Mouse (Mus musculus) gastrocnemius, postnatal 14 days (tissue): ENCODE data around the gene Umad1. TPM values are rescaled to one million over a fixed set of nuclear protein-coding genes. Genes with fewer than 3 reads are reported as not detected.

Source experiments
- DNase-seq: peaks from one replicate; pipeline ENCODE4 v3.0.0; 2021; ENCODE audit warnings: mixed read lengths
- intact Hi-C: fragments of 180-260 bp; cut with DNase I; formaldehyde crosslinking; loops from one replicate; pipeline ENCODE4 v1.15.1; 2025; ENCODE audit warnings: low total_unique reads
- total RNA-seq, 2 experiments: library from RNA; stranded (reverse); gene quantifications; 2 replicates each; pipeline ENCODE4 v1.2.3; 2021

The Umad1 gene
- total RNA-seq, 2 experiments from 2014 or later: 10.1 to 10.8 TPM

- no peak for DNase-seq
- intact Hi-C loops: no loop called here
These were observed 149.2 kb downstream of the Umad1 start for GRCm38 (mm10) chr6:8408332-8408731.

GRCm38 (mm10) chr6:8409865-8410264 is 150.8 kb downstream of the Umad1 start:
- DNase-seq: no peak
- intact Hi-C loops: no loop called here

- intact Hi-C loops: no loop called here
- DNase-seq: no peak
These were observed 153.9 kb downstream of the Umad1 start for GRCm38 (mm10) chr6:8412845-8413598.

DNA sequence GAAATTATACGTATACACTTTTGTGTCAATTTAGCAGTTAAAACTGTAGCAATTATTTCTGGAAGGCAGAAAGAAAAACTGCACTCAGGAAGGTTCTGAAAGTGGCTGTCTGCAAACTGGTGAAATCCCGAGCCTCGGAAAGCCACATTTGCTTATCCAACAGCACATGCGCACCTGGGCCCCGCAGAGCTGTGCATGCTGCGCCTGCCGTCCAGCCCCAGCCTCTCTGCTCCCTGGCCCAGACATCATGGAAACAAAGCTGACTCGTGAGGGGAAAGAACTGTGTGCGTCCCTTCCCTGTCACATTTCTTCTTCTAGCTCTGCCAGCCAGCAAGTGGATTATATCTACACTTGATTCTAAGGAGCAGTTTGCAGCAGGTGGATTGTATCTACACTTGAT is 154.9 kb downstream of the Umad1 start:
- intact Hi-C loops: no loop called here
- no peak for DNase-seq

DNA sequence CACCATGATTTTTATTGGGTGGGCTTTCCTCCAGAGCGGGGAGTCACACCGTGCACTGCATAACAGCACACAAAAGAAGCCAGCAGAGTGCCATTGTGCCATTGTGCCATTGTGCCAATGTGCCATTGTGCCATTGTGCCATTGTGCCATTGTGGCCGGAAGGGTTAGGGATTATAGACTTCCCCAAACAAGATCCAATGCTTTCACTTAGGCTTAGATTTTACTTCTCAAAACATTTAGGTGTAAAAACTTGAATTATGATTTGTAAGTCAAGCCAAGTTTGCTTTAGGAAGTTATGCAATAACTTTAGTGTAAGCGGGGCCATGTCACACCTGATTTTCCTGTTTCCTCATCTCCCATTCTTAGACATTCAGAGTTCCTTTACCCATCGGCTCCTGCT is 156.7 kb downstream of the Umad1 start:
- no peak for DNase-seq
- intact Hi-C loops: no loop called here

DNA sequence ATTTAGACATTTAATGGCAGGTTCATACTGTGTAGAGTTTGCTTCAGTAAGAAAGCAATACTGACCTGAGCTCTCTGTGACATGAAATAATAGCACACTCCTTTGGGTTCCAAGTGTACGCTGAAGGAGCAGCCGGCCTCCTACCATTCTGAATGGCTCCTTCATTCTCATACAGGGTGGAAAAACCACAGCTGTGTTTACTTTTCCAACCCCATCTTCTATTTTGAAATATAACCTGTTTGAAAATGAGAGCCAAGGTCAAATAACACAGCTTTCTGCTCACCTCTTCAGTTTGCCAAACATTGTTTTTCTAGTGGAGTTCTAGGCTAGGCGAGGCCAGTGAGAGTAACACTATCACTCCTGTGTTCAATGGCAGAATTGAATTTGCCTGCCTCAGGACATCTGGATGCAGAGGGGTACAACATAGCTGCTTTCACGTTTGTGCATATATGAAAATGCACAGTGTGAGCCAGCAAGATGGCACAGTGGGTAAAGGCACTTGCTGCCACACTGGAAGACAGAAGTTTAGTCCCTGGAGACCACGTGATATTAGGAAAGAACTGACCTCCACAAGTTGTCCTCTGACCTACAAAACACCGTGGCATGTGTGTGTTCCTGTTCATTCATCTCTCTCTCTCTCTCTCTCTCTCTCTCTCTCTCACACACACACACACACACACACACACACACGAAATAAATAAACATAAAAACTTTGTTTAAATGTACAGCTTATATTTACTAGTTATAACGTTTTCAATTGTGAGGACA is 157.9 kb downstream of the Umad1 start:
- DNase-seq: no peak
- intact Hi-C loops: no loop called here

DNA sequence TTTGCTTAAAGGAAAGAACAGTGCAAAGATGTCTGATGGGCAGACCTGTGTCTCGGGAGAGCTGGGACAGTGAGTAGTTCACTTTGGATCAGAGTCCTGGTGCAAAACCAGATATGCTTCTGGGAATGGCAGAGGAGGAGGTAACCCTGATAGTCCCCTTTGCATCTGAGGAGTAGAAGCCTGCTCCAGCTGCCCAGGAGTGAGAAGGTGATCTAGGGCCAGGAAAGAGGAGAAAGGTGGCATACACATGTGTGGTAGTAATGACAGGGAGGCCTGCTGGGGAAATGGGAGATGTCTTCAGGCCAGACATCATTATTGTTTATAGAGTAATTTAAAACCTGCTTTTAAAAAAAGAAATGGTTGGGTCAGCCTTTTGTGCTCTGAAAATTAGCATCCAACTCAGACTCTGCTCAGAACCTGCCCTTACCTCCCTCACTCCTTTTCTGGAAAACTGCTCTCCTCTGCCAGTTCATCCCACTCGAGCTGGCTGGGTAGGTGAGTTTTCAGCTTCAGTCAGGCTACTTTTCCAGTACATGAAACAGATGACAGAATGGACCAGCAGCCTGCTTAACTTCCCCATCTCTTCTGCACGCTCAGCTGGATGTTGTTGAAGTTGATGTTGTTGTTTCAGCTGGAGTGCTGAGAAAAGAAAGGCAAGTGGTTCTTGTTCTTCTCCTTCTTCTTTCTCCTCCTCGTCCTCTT is 160.5 kb downstream of the Umad1 start:
- no peak for DNase-seq
- intact Hi-C loops: no loop called here

DNA sequence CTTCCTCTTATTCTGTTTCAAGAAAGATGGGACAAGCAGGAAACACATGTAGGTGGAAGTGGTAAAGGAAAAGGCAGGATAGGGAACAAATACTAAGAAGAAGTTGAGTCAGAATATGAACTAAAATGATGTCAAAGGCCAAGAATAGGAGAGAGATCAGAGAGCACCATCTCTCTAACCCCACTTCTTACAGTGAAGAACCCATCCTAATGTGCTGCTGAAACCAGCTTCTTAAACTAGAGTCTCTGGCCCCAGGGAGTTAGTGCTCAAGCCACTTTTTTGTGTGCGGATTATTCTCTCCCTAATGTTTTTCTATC is 161.1 kb downstream of the Umad1 start:
- no peak for DNase-seq
- intact Hi-C loops: no loop called here

DNA sequence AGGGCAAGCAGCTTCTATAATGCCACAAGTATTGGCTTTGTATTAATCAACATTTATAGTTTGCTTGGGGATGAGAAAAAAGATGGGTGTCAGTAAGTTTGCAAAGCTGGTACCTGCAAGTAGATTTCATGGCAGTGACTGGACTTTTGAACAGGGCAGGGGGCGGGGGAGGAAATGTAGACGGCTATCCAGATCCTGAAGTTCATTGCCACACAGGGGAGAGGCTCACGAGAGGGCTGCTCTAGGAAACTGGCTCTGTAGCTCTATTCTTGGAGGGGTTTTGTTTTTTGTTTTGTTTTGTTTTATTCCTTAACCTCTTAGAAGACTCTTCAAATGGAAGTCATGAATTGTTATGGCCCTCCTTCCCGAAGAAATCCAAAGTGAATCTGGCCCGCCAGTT is 162.3 kb downstream of the Umad1 start:
- DNase-seq: no peak
- intact Hi-C loops: no loop called here

- DNase-seq: peak; percentile 52
These were observed 163.0 kb downstream of the Umad1 start for GRCm38 (mm10) chr6:8421959-8422581.

GRCm38 (mm10) chr6:8423142-8423541 is 164.1 kb downstream of the Umad1 start:
- intact Hi-C loops: no loop called here
- no peak for DNase-seq

More at GRCm38 (mm10) chr6:8421959-8422581, 163.0 kb downstream of the Umad1 start:
- intact Hi-C loops: no loop called here

DNA sequence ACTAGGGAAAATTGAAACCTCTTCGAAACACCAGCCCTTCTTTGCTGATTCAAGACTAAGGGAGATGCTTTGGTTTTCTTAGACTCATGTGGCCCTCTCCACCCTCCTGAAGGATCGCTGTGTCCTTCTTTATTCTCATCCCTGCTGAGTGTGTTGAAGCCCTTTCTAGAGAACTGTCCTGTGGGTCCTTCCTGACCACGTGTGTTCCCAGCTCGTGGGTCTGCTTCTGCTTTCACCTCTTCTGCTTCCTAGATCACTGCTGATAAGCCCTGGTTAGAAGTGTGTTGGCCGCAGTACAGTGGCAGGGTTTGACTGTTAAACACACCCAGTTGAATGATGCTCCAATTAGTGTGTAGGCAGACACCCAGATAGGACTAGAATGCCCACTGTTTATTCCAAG is 168.6 kb downstream of the Umad1 start:
- no peak for DNase-seq
- intact Hi-C loops: no loop called here

DNA sequence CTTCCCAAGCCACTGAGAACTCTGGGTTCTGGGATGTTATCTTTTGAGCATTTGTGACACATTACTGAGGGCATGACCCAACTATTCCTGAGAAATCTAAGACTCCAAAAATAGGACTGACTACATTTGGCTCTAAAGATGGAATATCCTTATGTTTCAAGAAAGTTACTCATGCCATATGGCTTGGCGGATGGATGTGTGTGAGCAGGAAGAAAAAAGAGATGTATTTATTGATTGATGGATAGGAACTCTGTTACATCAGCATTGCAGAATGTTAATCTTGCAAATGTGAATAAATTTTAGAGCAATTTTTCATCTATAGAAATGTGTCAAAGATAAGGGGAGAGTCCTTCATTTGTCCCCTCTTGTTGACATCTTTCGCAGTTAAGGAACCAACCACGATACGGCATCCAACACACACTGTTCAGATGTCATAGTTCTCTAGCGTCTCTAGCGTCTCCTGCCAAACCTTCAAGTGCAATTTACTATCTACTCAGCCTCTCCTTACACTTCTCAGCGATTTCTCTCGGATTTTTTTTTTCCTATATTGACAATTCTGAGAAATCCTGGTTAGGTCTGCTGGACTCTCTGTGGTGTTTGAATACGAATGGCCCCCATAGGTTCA is 171.6 kb downstream of the Umad1 start:
- intact Hi-C loops: no loop called here
- DNase-seq: no peak

GRCm38 (mm10) chr6:8433179-8433578 is 174.1 kb downstream of the Umad1 start:
- intact Hi-C loops: no loop called here
- no peak for DNase-seq

- intact Hi-C loops: no loop called here
- no peak for DNase-seq
These were observed 178.8 kb downstream of the Umad1 start for GRCm38 (mm10) chr6:8437937-8438336.

GRCm38 (mm10) chr6:8441814-8442213 is 182.7 kb downstream of the Umad1 start:
- intact Hi-C loops: no loop called here
- DNase-seq: no peak

- intact Hi-C loops: no loop called here
- DNase-seq: peak; percentile 75
These were observed 187.7 kb downstream of the Umad1 start for GRCm38 (mm10) chr6:8446786-8447185.

GRCm38 (mm10) chr6:8455599-8455998 is 196.5 kb downstream of the Umad1 start:
- intact Hi-C loops: no loop called here
- no peak for DNase-seq

- intact Hi-C loops: no loop called here
- no peak for DNase-seq
These were observed 199.5 kb downstream of the Umad1 start for GRCm38 (mm10) chr6:8458596-8458995.

- no peak for DNase-seq
- intact Hi-C loops: no loop called here
These were observed 203.4 kb downstream of the Umad1 start for GRCm38 (mm10) chr6:8462447-8462846.
